Mouse (Mus musculus): ENCODE data around the gene Thoc7. TPM values are rescaled to one million over a fixed set of nuclear protein-coding genes. Genes with fewer than 3 reads are reported as not detected.
"Not testable (repeated sequence)": the region's sequence is repeated elsewhere in the genome, so short reads cannot be mapped to it uniquely, and the experiment has no call there.

Gene Thoc7
- polyA plus RNA-seq, 1 experiment from 2014 or later = 146 TPM

DNA sequence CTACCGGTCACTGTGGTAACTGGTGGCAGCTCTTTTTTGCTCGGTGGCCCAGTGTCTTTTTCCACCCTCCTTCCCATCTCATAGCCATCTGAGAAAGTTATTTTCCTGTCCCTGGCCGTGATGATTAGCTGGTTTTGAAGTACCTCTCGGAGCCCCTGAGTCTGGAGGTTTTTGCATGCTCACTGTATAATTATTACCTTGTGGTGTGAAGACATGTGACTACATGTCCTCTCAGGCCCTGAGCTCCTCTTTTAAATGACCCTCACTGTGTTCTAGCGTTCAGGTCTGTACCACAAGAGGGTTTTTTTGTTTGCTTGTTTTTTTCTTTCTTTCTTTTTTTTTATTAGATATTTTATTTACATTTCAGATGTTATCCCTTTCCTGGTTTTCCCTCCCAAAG lies 6.8 kb upstream of the Thoc7 start:
- Histone ChIP-seq H3K27me3 (replicated peaks) (peaks cover 48% of the 10 kb centered on the region), H3K4me1 (peaks cover 9% of the 10 kb centered on the region; the same call in 1 of the 2 replicates), H3K36me3 (no peaks in the 10 kb centered on the region), H3K27ac (replicated peaks) (no peak overlapping the region), H3K4me3 (no peak overlapping the region), H3K4me2 (no peak overlapping the region), H3K9me3 (no peaks in the 10 kb centered on the region), H3K9ac (no peak overlapping the region)
- ATAC-seq (ENCODE audit: extremely low read depth, insufficient number of reproducible peaks, low FRiP score, low TSS enrichment) = no peak
- WGBS = 76% methylated on average over 5 of the region's 5 CpGs

DNA sequence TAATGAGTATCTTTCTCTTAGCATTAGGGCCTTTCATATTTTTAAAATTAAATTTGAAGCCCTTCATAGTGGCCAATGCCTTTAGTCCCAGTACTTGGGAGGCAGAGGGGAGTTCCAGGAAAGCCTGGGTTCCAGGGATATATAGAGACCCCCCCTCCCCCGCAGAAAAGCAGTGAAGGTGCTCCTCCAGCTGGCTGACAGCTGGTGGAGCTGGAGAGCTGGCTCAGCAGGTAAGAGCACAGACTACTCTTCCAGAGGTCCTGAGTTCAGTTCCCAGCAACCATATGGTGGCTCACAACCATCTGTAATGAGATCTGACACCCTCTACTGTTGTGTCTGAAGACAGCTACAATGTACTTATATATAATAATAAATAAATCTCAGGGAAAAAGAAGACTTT lies 6.0 kb upstream of the Thoc7 start:
- Histone ChIP-seq H3K9ac (no peak overlapping the region), H3K4me2 (no peak overlapping the region), H3K9me3 (no peaks in the 10 kb centered on the region), H3K36me3 (no peaks in the 10 kb centered on the region), H3K27ac (replicated peaks) (no peak overlapping the region), H3K27me3 (replicated peaks) (peaks cover 42% of the 10 kb centered on the region), H3K4me1 (peaks cover 9% of the 10 kb centered on the region; the same call in 1 of the 2 replicates), H3K4me3 (no peak overlapping the region)
- no peak for ATAC-seq (ENCODE audit: extremely low read depth, insufficient number of reproducible peaks, low FRiP score, low TSS enrichment)
- WGBS = 25% methylated on average over 1 of the region's 1 CpGs

GRCm38 (mm10) chr14:13963527-13963926 lies 1.9 kb upstream of the Thoc7 start:
- Histone ChIP-seq H3K9ac (no peak overlapping the region), H3K36me3 (no peaks in the 10 kb centered on the region), H3K4me3 (no peak overlapping the region), H3K4me1 (peaks cover 16% of the 10 kb centered on the region), H3K27me3 (replicated peaks) (peaks cover 22% of the 10 kb centered on the region), H3K9me3 (no peaks in the 10 kb centered on the region), H3K4me2 (no peak overlapping the region), H3K27ac (replicated peaks) (no peak overlapping the region)
- 78% methylated on average over 1 of the region's 1 CpGs for WGBS
- no peak for ATAC-seq (ENCODE audit: extremely low read depth, insufficient number of reproducible peaks, low FRiP score, low TSS enrichment)

DNA sequence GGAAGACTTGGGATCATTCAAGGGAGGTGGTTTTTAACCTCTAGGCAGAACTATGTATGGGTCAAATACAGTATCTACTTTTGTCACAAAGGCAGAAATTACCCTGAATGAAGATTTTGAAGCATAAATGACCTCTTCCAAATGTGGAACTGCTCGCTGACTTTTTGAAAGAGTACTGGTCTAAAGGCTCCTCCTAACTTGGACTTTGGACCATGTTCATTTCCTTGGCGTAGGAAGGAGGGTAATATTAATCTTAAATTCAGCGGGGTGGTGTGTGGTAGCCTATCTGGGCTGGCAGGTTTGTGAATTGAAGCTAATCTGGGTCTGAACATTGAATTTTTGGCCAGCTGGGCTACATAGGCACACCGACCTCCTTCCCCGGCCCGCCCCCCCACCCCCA lies 824 bp upstream of the Thoc7 start:
- H3K27ac ChIP-seq (replicated peaks) = no peak overlapping the region
- H3K4me1 ChIP-seq = peaks cover 22% of the 10 kb centered on the region
- no peak overlapping the region for H3K4me3 ChIP-seq
- ATAC-seq (ENCODE audit: extremely low read depth, insufficient number of reproducible peaks, low FRiP score, low TSS enrichment) = no peak
- no peaks in the 10 kb centered on the region for H3K9me3 ChIP-seq
- 84% methylated on average over 6 of the region's 6 CpGs for WGBS
- H3K4me2 ChIP-seq = peak overlapping the region; percentile 75; the same call in 1 of the 2 replicates
- H3K36me3 ChIP-seq = no peaks in the 10 kb centered on the region
- no peak overlapping the region for H3K9ac ChIP-seq
- H3K27me3 ChIP-seq (replicated peaks) = peaks cover 14% of the 10 kb centered on the region

GRCm38 (mm10) chr14:13960482-13961325 lies 948 bp downstream of the Thoc7 start:
- Histone ChIP-seq H3K27ac (replicated peaks) (peak overlapping the region; percentile 86), H3K4me3 (peak overlapping the region; percentile 96), H3K9ac (peak overlapping the region; percentile 98), H3K4me2 (peak overlapping the region; percentile 75), H3K27me3 (replicated peaks) (peaks cover 2% of the 10 kb centered on the region), H3K9me3 (no peaks in the 10 kb centered on the region), H3K4me1 (peaks cover 25% of the 10 kb centered on the region), H3K36me3 (peaks cover 5% of the 10 kb centered on the region)
- ATAC-seq (ENCODE audit: extremely low read depth, insufficient number of reproducible peaks, low FRiP score, low TSS enrichment) = peak; percentile 56
- under 1% methylated on average over 53 of the region's 75 CpGs for WGBS

- peak overlapping the region; percentile 98 for H3K9ac ChIP-seq
- ATAC-seq (ENCODE audit: extremely low read depth, insufficient number of reproducible peaks, low FRiP score, low TSS enrichment) = no peak
- peak overlapping the region; percentile 96 for H3K4me3 ChIP-seq
- no peaks in the 10 kb centered on the region; the same call in none of the 2 replicates for H3K27me3 ChIP-seq (replicated peaks)
- no peaks in the 10 kb centered on the region for H3K9me3 ChIP-seq
- H3K36me3 ChIP-seq = peaks cover 12% of the 10 kb centered on the region
- WGBS = 3% methylated on average over 9 of the region's 9 CpGs
- H3K27ac ChIP-seq (replicated peaks) = peak overlapping the region; percentile 86; the same call in 1 of the 2 replicates
- H3K4me1 ChIP-seq = peaks cover 25% of the 10 kb centered on the region
- peak overlapping the region; percentile 75 for H3K4me2 ChIP-seq
Measured at GRCm38 (mm10) chr14:13960079-13960478, 1.6 kb downstream of the Thoc7 start.

DNA sequence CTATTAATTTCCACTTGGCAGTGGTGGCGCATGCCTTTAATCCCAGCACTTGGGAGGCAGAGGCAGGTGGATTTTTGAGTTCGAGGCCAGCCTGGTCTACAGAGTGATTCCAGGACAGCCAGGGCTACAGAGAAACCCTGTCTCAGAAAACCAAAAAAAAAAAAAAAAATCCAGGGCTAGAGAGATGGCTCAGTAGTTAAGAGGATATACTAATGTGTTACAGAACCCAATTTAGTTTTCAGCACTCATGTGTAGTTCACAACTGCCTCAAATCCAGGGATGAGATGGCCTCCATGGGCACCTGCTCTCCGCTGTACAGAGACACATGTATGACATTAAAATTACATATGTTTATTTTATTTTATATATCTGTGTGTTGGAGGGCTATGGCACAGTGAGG lies 9.5 kb downstream of the Thoc7 start:
- peaks cover 76% of the 10 kb centered on the region for H3K36me3 ChIP-seq
- H3K9ac ChIP-seq; H3K9me3 ChIP-seq; H3K4me1 ChIP-seq; ATAC-seq (ENCODE audit: extremely low read depth, insufficient number of reproducible peaks, low FRiP score, low TSS enrichment); H3K27ac ChIP-seq (replicated peaks); H3K27me3 ChIP-seq (replicated peaks); H3K4me2 ChIP-seq; H3K4me3 ChIP-seq: not testable (repeated sequence)
- 88% methylated on average over 3 of the region's 3 CpGs for WGBS

DNA sequence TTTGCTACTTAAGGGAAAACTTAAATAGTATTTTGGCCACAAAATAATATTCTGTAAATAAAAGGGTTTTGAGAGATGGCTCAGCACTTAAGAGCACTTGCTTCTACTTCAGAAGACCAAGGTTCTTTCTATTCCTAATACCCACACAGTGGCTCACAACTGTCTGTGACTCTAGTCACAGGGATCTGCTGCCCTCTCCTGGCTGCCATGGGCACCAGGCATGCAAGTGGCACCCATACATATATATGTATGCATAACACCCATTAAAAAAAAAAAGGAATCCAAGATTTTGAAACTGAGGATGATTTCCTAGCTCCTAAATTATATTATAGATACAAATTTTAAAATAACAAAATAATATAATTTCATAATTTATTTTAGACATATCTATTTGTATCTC lies 11.3 kb downstream of the Thoc7 start:
- H3K4me1 ChIP-seq = peaks cover 3% of the 10 kb centered on the region; the same call in 1 of the 2 replicates
- H3K27me3 ChIP-seq (replicated peaks) = no peaks in the 10 kb centered on the region
- H3K4me3 ChIP-seq = no peak overlapping the region
- peaks cover 77% of the 10 kb centered on the region for H3K36me3 ChIP-seq
- H3K9ac ChIP-seq = no peak overlapping the region
- no peak overlapping the region for H3K4me2 ChIP-seq
- no peak overlapping the region for H3K27ac ChIP-seq (replicated peaks)
- ATAC-seq (ENCODE audit: extremely low read depth, insufficient number of reproducible peaks, low FRiP score, low TSS enrichment) = no peak
- H3K9me3 ChIP-seq = no peaks in the 10 kb centered on the region

DNA sequence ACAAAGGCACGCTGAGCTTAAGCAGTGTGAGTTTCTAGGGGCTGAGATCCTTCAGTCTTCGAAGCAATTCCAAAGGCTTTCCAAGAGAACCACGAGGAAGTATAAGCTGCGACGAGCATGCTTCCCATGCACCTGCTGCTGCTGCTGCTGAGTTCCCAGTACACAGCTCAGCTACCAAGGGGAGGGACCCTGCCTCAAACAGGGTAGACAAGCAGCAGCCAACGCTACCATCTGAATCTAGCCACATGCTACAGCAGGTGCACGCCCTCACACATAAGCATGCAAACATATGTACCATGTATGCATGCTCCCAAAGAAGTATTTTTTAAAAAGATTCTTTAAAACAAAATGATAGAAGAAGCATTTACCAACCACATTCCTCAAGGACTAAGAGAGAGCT lies 13.3 kb downstream of the Thoc7 start:
- WGBS = 91% methylated on average over 7 of the region's 7 CpGs
- H3K4me1 ChIP-seq = peaks cover 2% of the 10 kb centered on the region; the same call in 1 of the 2 replicates

GRCm38 (mm10) chr14:13944686-13945085 lies 17.0 kb downstream of the Thoc7 start:
- Histone ChIP-seq H3K27me3 (replicated peaks) (no peaks in the 10 kb centered on the region), H3K36me3 (peaks cover 35% of the 10 kb centered on the region), H3K9me3 (no peaks in the 10 kb centered on the region), H3K4me3 (no peak overlapping the region), H3K4me1 (no peaks in the 10 kb centered on the region), H3K4me2 (no peak overlapping the region), H3K27ac (replicated peaks) (no peak overlapping the region), H3K9ac (no peak overlapping the region)
- ATAC-seq (ENCODE audit: extremely low read depth, insufficient number of reproducible peaks, low FRiP score, low TSS enrichment) = no peak
- WGBS = 82% methylated on average over 4 of the region's 4 CpGs

More for the DNA sequence above, 13.3 kb downstream of the Thoc7 start:
- Histone ChIP-seq H3K9ac (no peak overlapping the region), H3K27me3 (replicated peaks) (no peaks in the 10 kb centered on the region), H3K4me3 (no peak overlapping the region), H3K4me2 (no peak overlapping the region), H3K36me3 (peaks cover 64% of the 10 kb centered on the region), H3K9me3 (no peaks in the 10 kb centered on the region), H3K27ac (replicated peaks) (no peak overlapping the region)
- no peak for ATAC-seq (ENCODE audit: extremely low read depth, insufficient number of reproducible peaks, low FRiP score, low TSS enrichment)

- Histone ChIP-seq H3K4me3 (peak overlapping the region; percentile 58), H3K9me3 (peaks cover 13% of the 10 kb centered on the region), H3K4me1 (peaks cover 9% of the 10 kb centered on the region; the same call in 1 of the 2 replicates), H3K27me3 (replicated peaks) (no peaks in the 10 kb centered on the region), H3K27ac (replicated peaks) (no peak overlapping the region), H3K9ac (peak overlapping the region; percentile 79), H3K36me3 (no peaks in the 10 kb centered on the region), H3K4me2 (peak overlapping the region; percentile 87)
- ATAC-seq (ENCODE audit: extremely low read depth, insufficient number of reproducible peaks, low FRiP score, low TSS enrichment) = no peak
- WGBS = 42% methylated on average over 5 of the region's 5 CpGs
Measured at GRCm38 (mm10) chr14:13934052-13934371, 27.6 kb downstream of the Thoc7 start.
